Mouse (Mus musculus) heart, embryonic 14.5 days (tissue): ENCODE measurements around the gene Fam49a. TPM values are rescaled to one million over a fixed set of nuclear protein-coding genes. Genes with fewer than 3 reads are reported as not detected.

ENCODE experiments used
- ATAC-seq: fragments of 200-750 bp; cut with Nextera tagmentation; 2 replicates; pipeline ENCODE4 v1.8.0; 2017; ENCODE audit warnings: low read depth, moderate TSS enrichment; ENCODE audit not compliant: insufficient number of reproducible peaks, insufficient read depth, low FRiP score
- H3K27ac ChIP-seq, 2 experiments: fragments of 200-500 bp in 1 of 2; fragments of 300-500 bp in 1 of 2; sonication (generic) in 1 of 2; replicated peaks in 1 of 2; 2 replicates each; pipeline ENCODE4 v1.5.1; 2012 to 2014; ENCODE audit warnings: low read depth in 2 of 2, low read length in 2 of 2, control low read depth in 1 of 2, mild to moderate bottlenecking in 1 of 2, mixed read lengths in 1 of 2; ENCODE audit not compliant: control insufficient read depth in 1 of 2, insufficient read depth in 1 of 2
- H3K27me3 ChIP-seq: fragments of 300-500 bp; sonication (generic); 2 replicates; pipeline ENCODE4 v1.6.1; 2014; ENCODE audit warnings: mild to moderate bottlenecking, low read length, control low read depth; ENCODE audit not compliant: control insufficient read depth, insufficient read depth
- H3K36me3 ChIP-seq: fragments of 300-500 bp; sonication (generic); 2 replicates; pipeline ENCODE4 v1.6.1; 2014; ENCODE audit warnings: mild to moderate bottlenecking, control low read depth, low read length, mixed read lengths; ENCODE audit not compliant: control insufficient read depth, insufficient read depth
- H3K4me1 ChIP-seq, 2 experiments: fragments of 200-500 bp in 1 of 2; fragments of 300-500 bp in 1 of 2; sonication (generic) in 1 of 2; 2 replicates each; pipeline ENCODE4 v1.6.1; 2012 to 2014; ENCODE audit warnings: low read length in 2 of 2, control low read depth in 1 of 2, mixed read lengths in 1 of 2; ENCODE audit not compliant: control insufficient read depth in 2 of 2, insufficient read depth in 2 of 2
- H3K4me2 ChIP-seq: fragments of 300-500 bp; sonication (generic); 2 replicates; pipeline ENCODE4 v1.6.1; 2014; ENCODE audit warnings: mild to moderate bottlenecking, low read length
- H3K4me3 ChIP-seq, 2 experiments: fragments of 200-500 bp in 1 of 2; fragments of 300-500 bp in 1 of 2; sonication (generic) in 1 of 2; 2 replicates each; pipeline ENCODE4 v1.5.1; 2012 to 2014; ENCODE audit warnings: low read length in 2 of 2, mild to moderate bottlenecking in 2 of 2, control low read depth in 1 of 2, low read depth in 1 of 2, moderate library complexity in 1 of 2; ENCODE audit not compliant: control insufficient read depth in 1 of 2, insufficient read depth in 1 of 2
- H3K9ac ChIP-seq: fragments of 300-500 bp; sonication (generic); 2 replicates; pipeline ENCODE4 v1.6.1; 2014; ENCODE audit warnings: mild to moderate bottlenecking, low read length
- H3K9me3 ChIP-seq: fragments of 300-500 bp; sonication (generic); 2 replicates; pipeline ENCODE4 v1.6.1; 2016; ENCODE audit warnings: low read length, control low read depth; ENCODE audit not compliant: control insufficient read depth
- WGBS: fragments of 180-500 bp; shearing (Covaris S2); extraction: QIAGEN DNeasy Blood & Tissue Kit; methylation state at CpG from one replicate; pipeline ENCODE4 v1.1.7; 2014; 5-methylcytosine and 5-hydroxymethylcytosine counted together
- polyA plus RNA-seq: library from polyadenylated mRNA; unstranded; fragments of >200 nt; fragmentation: Nextera tagmentation; extraction: Ambion mirVana; gene quantifications from 2 replicates; pipeline ENCODE4 v1.2.1, GENCODE M21; 2014

The Fam49a gene
- polyA plus RNA-seq, 1 experiment from 2014 or later = 40.5 TPM

DNA sequence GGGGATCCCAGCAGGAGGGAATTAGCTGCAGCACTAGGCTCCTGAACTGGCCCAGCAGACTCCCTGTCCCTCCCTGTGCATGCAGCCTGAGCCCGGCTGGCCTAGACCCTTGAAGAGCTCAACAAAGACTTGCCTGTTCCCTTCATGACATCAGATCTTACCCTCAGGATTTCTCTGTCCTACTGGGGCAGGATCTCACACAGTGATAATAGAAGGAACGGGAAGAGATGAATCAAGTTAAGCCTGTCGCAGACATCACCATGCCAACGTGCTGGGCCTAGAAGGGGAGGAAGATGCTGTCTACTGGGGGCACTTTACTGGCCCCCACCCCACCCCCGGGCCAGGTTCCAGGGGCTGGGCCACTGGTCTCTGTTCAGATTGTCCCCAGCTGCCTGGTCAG is 53.1 kb downstream of the Fam49a start:
- Histone ChIP-seq H3K36me3 (no peaks in the 10 kb centered on the region), H3K27me3 (no peaks in the 10 kb centered on the region), H3K27ac (no peak overlapping the region), H3K9ac (no peak overlapping the region), H3K4me2 (no peak overlapping the region), H3K9me3 (no peaks in the 10 kb centered on the region), H3K4me1 (peaks cover 24 to 37% of the 10 kb centered on the region in 2 experiments), H3K4me3 (no peak overlapping the region)
- WGBS = 61% methylated on average over 5 of the region's 5 CpGs
- ATAC-seq = no peak

DNA sequence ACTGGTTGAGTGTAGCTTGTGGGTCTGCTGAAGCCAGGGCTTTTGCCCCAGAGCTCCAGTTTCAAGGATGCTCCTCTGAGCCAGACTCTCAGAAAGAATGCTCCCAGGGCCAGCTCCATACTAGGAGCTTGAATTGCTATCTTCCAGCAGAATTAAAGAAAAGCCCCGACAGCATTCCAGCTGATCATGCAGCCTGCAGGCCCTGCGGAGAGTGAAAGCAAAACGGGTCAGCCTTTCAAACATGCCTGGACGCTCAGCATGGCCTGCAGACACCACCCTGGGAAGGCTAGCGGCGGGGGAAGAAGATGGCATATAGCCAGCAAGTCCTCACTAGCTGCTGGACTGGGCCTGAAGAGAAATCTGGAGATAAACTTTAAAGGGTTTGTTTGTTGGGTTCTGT is 55.0 kb downstream of the Fam49a start:
- H3K4me1 ChIP-seq = peaks cover 19 to 31% of the 10 kb centered on the region in 2 experiments
- no peaks in the 10 kb centered on the region for H3K9me3 ChIP-seq
- peak overlapping the region; percentile 3; the same call in 1 of the 2 replicates for H3K4me2 ChIP-seq
- no peaks in the 10 kb centered on the region for H3K36me3 ChIP-seq
- peak overlapping the region; percentile 42; the same call in 1 of the 2 replicates for H3K9ac ChIP-seq
- H3K4me3 ChIP-seq = no peak overlapping the region
- no peaks in the 10 kb centered on the region for H3K27me3 ChIP-seq
- no peak for ATAC-seq
- H3K27ac ChIP-seq = peak overlapping the region in 1 of 2 experiments; percentile 43; a peak in 1 of 4 replicates
- WGBS = 10% methylated on average over 6 of the region's 6 CpGs

DNA sequence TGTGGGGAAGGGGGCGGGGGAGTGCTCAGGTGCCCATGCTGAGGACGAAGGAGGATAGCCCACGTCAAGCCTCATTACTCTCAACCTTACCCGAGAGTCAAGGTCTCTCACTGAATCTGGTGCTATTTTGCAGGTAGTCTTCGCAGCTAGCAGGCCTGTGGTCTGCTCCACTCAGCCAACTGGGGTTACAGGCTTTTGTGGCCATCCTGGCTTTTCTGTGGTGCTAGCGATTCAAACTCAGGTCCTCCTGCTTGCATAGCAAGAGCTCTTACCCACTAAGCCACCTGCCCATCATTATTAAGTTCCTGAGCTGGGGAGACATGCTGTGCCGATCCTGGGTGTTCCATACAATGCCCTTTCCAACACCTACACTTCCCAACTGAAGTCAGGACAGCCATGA is 55.7 kb downstream of the Fam49a start:
- no peaks in the 10 kb centered on the region for H3K36me3 ChIP-seq
- H3K27me3 ChIP-seq = no peaks in the 10 kb centered on the region
- H3K4me3 ChIP-seq = no peak overlapping the region
- H3K9ac ChIP-seq = 0 out of 2 replicates have a peak overlapping the region, but pooled peaks have one; percentile 42
- peaks cover 16 to 25% of the 10 kb centered on the region in 2 experiments for H3K4me1 ChIP-seq
- ATAC-seq = no peak
- H3K4me2 ChIP-seq = no peak overlapping the region
- 81% methylated on average over 7 of the region's 7 CpGs for WGBS
- H3K27ac ChIP-seq = 0 out of 4 replicates have a peak overlapping the region, but pooled peaks of 1 of the 2 experiments have one; percentile 43
- no peaks in the 10 kb centered on the region for H3K9me3 ChIP-seq

DNA sequence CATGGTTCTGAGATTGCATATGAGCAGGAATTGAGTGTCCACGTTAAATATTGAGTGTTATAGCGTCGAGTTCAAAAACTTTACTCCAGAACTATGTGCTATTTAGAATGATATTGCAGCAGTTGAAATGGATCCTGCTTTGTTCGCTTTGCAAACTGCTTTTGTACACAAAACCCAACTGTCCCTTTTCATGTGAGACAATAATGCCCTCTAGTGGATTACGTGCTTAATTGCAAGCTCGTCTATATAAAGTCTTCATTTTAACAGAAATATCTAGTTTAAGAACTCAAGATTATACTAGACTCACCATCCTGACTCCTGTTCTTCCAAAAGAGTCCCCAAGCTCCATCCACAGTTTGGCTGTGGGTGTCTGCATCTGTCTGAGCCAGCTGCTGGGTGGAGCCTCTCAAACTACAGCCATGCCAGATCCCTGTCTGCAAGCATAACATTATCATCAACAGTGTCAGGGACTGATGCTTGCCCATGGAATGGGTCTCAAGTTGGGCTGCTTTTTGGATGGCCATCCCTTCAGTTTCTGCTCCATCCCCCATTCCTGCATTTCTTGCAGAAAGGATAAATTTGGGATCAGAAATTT is 56.3 kb downstream of the Fam49a start:
- 5% methylated on average over 6 of the region's 6 CpGs for WGBS
- no peak overlapping the region for H3K27ac ChIP-seq
- ATAC-seq = no peak
- H3K4me2 ChIP-seq = no peak overlapping the region
- H3K27me3 ChIP-seq = no peaks in the 10 kb centered on the region
- H3K4me1 ChIP-seq = peaks cover 11 to 18% of the 10 kb centered on the region in 2 experiments
- H3K36me3 ChIP-seq = no peaks in the 10 kb centered on the region
- no peak overlapping the region for H3K9ac ChIP-seq
- H3K9me3 ChIP-seq = no peaks in the 10 kb centered on the region
- no peak overlapping the region for H3K4me3 ChIP-seq

DNA sequence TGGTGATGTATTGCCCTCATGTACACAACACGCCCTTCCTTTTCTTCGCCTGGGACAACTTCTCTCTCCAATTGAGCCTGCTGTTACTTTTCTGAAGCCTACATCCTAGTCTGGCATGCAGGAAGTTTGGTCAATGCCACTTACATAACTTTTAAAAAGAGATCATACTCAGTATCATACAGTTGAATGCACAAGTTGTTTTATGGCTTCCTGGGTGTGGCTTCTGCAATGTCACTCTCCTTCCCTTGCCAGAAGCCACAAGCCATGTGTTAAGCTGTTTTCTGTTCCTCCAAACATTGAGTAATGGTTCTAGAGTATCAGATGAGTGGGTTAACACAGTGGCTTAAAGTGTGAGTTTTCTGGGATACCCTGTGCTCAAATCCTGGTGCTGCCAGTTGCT is 58.8 kb downstream of the Fam49a start:
- ATAC-seq = no peak
- no peaks in the 10 kb centered on the region for H3K36me3 ChIP-seq
- H3K9ac ChIP-seq = no peak overlapping the region
- WGBS = 86% methylated on average over 2 of the region's 2 CpGs
- H3K27ac ChIP-seq = no peak overlapping the region
- H3K27me3 ChIP-seq = no peaks in the 10 kb centered on the region
- no peak overlapping the region for H3K4me2 ChIP-seq
- H3K9me3 ChIP-seq = no peaks in the 10 kb centered on the region
- H3K4me3 ChIP-seq = no peak overlapping the region
- H3K4me1 ChIP-seq = peaks cover 14 to 20% of the 10 kb centered on the region in 2 experiments

DNA sequence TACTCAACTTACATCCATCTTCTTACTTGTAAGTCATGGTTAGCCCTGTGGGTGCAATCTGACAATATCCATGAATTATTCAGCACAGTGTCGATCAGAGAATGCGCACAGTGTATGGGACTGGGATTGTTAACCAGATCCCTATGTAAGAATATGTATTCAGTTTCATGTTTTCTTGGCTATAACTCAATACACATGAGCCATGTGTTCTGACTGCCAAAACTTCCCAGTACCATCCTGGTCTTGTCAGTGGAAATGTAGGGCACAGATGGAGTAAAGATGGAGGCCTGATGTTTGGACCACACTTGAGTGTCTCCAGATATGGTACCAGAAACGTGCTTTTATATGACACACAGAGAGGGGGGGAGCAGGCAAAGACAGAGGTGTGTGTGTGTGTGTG is 59.2 kb downstream of the Fam49a start:
- WGBS = 83% methylated on average over 3 of the region's 3 CpGs
- ATAC-seq = no peak
- no peaks in the 10 kb centered on the region for H3K36me3 ChIP-seq

DNA sequence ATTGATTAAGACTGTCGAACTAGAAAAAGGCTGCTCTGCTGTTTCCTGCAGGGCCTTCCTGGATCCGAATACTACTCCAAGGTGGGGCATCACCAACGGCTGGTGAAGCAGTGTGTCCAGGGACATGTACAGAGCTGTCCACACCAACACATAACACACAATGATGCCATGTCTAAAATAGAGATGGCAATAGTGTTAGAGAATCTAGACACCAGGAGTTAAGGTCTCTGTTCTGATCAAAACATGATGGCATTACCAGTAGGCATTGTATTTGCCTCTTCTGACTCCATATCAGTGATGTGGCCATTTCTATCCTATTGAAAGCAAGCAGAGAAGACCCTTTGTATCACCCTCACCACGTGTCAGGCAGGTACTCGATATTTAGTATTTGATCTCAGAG is 61.1 kb downstream of the Fam49a start:
- no peak overlapping the region for H3K4me3 ChIP-seq
- 77% methylated on average over 5 of the region's 5 CpGs for WGBS
- H3K27me3 ChIP-seq = no peaks in the 10 kb centered on the region
- no peak overlapping the region for H3K9ac ChIP-seq
- no peak for ATAC-seq
- peaks cover 3% of the 10 kb centered on the region in 2 experiments; a peak in 2 of 4 replicates for H3K4me1 ChIP-seq
- H3K4me2 ChIP-seq = no peak overlapping the region
- no peaks in the 10 kb centered on the region for H3K36me3 ChIP-seq
- H3K27ac ChIP-seq = no peak overlapping the region
- H3K9me3 ChIP-seq = no peaks in the 10 kb centered on the region

More for the DNA sequence above, 59.2 kb downstream of the Fam49a start:
- H3K4me1 ChIP-seq = peaks cover 14 to 20% of the 10 kb centered on the region in 2 experiments
- no peak overlapping the region for H3K9ac ChIP-seq
- no peaks in the 10 kb centered on the region for H3K9me3 ChIP-seq
- no peak overlapping the region for H3K4me3 ChIP-seq
- no peak overlapping the region for H3K4me2 ChIP-seq
- H3K27me3 ChIP-seq = no peaks in the 10 kb centered on the region
- no peak overlapping the region for H3K27ac ChIP-seq
